Mouse (Mus musculus): Measurements from ENCODE around the gene Clic4.

Gene Clic4

DNA sequence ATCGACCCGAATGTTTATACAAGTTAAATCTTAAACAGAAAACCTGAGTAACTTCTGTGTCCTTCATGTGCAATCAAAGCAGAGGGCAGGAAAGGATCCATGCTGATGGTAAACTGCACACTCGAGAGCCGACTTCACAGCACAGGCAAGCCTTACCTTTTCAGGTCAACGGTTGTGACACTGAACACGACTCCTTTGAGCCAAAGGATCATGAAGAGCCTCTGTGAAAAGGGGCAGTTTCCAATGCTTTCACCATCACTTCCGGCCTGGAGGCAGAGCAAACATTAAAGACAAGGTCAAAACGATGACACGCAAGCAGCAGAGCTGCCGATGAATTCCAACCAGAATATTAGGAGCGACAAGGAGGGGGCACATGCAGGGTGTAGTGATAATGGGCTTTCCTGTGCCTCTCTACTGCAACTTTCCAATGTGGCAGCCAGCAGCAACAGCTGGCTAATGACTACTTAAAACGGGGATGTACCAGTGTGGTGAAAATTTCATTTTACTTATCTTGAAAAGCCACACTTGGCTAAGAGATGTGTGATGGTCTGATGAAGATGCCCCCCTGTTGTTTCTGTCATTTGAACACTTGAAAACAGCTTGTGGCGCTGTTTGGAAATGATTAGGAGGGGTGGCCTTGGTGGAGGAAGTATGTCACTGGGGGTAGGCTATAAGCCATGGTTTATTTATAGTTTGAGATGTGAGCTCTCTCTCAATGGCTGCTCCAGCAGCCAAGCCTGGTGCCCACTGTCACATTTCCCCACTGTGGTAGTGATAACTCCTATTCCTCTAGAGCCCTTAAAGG lies 33.7 kb downstream of the Clic4 start:
- ATAC-seq (ENCODE audit: insufficient number of reproducible peaks, low FRiP score, low TSS enrichment) = no peak

DNA sequence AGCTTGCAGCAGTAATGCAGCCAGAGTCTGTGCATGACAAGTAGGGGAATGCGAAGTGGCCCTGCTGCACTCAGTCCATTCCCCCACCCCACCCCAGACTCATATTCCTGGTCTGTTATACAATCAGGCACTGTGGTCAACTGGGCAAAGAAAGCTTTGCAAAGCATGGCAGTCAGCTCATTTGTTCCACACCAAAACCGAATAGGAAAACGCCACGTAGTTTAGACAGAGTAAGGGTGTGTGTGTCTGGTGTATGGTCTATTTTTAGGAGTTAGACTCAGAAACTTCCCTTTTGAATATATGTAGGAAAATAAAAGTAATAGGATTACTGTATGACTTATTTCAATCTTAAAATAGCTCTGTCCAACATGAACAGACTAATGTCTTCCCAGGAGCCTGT lies 36.0 kb downstream of the Clic4 start:
- ATAC-seq (ENCODE audit: insufficient number of reproducible peaks, low FRiP score, low TSS enrichment) = no peak

DNA sequence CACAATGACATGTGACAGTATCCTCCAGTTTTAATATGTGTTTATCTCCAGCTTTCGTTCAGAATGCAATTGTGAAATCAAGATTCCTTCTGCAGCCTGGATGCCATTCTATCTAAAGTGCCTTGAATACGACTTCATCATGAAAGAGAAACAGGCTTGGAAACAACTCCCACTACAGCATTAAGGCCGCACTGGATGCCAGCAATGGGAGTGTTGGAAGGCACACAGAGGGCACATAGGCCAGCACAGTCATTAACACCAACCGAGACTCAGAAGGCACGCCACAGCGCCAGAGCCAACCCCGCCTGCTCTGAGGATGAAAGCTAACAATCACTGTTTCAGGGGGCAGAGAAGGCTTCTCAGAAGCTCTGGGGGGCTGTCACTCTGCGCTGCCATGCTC lies 37.1 kb downstream of the Clic4 start:
- no peak for ATAC-seq (ENCODE audit: insufficient number of reproducible peaks, low FRiP score, low TSS enrichment)

DNA sequence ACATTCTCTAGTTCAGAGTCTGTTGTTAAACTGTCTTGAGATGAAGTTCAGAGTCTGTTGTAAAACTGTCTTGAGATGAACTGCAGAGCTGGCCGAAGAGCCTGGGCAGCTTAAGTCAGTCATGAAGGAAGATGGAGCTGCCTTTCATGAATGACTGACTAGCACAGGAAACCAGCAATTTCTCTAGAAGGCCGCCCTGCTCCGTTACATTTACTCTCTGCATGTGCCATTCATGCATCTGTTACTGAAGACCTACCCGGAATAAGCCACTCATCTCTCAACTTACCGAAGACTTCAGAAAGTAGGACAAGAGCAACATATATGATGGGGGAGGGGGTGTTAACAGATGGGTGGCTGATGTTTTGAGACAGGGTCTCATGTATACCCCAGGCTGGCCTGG lies 40.1 kb downstream of the Clic4 start:
- ATAC-seq (ENCODE audit: insufficient number of reproducible peaks, low FRiP score, low TSS enrichment) = no peak

DNA sequence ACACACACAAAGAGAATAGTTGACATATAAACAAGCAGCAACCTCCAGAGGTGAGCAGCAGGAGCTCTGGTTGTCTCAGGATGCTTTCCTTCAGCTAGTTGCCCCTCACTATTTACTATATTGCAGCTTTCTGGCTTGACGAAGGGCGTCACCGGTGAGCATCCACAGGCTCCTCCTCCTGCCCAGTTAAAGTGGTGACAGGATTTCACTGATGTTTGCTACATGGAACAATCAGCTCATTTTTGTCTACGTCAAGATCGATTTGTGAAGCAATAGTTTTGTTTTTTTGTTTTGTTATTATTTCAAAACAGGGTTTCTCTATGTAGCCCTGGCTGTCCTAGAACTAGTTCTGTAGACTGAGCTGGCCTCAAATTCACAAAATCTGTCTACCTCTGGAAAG lies 41.1 kb downstream of the Clic4 start:
- ATAC-seq (ENCODE audit: insufficient number of reproducible peaks, low FRiP score, low TSS enrichment) = no peak

DNA sequence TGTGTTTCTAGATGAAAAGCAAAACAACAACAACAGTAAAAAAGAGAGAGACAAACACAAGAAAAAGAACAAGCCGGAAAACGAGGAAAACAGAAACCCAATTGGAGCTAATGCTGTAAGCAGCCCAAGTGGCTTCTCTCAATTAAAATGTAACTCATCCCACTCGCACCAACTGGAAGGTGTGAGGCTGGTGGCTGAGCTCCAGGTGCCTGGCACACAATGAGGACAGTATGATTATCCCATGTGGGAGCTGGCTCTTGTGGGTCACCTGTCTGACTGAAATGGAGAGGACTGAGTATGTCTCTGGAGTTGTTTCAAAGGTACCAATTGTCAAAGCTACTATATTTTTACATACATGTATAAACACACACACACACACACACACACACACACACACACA lies 41.5 kb downstream of the Clic4 start:
- ATAC-seq (ENCODE audit: insufficient number of reproducible peaks, low FRiP score, low TSS enrichment) = no peak

DNA sequence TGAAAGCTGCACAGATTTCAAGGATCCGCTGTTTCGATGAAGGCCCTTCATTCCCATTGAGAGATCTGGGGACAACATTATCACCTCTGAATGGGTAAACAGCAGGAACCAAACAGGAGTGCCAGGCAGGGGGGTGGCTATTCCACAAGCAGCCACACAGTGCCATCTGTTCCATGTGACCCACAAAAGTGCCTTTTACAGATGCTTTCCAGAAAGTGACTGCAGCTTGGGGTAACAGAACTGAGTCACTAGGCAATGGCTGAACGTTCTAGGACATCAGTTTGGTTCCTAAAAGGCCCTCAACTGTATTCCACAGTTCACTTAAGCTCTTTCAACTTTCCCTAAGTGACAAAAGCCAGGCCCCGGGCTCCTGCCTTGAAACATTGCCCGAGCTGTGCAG lies 42.0 kb downstream of the Clic4 start:
- no peak for ATAC-seq (ENCODE audit: insufficient number of reproducible peaks, low FRiP score, low TSS enrichment)

DNA sequence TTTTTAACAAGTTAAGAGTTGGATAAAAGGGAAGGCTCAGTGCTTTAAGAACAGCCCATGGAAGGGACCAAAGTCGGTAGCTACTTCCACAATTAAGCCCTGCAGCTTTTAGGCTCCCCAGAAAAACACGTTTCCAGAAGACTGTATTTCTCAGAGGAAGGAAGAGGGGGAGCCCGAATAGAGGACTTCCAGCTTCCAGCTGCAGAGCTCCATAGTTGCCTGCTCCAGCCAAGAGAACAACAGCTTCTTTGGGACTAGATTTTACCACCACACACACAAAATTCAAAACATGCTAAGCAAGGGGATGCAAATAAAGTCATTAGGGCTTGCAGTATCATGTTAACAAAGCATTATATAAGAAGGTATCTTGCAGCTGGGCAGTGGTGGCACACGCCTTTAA lies 42.7 kb downstream of the Clic4 start:
- no peak for ATAC-seq (ENCODE audit: insufficient number of reproducible peaks, low FRiP score, low TSS enrichment)

DNA sequence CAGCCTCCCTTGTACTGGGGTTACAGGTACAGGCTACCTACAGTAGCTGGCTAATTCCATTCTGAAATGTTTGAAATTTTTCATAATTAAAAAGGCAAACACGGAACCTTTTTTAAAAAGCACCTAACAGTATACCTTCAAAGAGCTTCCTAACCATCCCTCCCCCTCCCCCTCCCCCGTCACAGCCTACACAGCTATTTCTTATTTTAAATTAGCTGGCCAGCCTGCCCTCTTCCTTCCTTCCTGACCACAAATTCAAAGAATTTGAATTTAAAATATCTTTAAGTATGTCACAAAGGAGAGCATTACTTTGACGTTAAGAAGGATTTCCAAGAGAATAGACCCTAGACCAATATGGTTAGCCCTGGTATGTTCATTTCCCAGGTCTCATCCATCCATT lies 44.5 kb downstream of the Clic4 start:
- ATAC-seq (ENCODE audit: insufficient number of reproducible peaks, low FRiP score, low TSS enrichment) = no peak

DNA sequence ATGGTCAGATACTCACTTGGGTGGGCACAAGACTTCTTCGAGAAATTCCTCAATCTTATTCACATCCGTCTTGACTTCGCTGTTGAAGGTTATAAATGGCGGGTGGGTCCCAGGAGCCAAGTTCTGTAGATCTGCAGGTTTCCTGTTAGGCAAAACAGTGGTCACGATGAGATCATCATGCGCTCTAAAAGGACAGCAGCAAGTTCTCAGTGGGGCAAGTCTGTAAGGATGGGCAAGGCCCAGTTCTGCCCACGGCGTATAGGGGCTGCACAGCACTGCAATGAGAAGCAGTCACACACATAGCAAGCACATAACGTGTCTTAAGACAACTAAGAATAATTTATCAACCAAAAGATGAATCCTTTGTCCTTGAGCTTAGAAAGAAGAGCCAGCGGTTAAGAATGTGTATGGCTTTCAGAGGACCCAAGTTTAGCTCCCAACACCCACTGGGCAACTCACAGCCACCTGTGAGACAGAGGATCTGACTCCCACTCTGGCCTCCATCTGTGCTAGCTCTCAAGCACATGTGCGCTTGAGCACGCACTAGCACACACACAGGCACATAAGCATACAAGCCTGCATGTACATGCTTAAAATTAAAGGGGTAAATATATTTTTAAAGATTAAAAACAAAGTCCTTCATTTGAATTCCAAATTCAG lies 46.5 kb downstream of the Clic4 start:
- no peak for ATAC-seq (ENCODE audit: insufficient number of reproducible peaks, low FRiP score, low TSS enrichment)

DNA sequence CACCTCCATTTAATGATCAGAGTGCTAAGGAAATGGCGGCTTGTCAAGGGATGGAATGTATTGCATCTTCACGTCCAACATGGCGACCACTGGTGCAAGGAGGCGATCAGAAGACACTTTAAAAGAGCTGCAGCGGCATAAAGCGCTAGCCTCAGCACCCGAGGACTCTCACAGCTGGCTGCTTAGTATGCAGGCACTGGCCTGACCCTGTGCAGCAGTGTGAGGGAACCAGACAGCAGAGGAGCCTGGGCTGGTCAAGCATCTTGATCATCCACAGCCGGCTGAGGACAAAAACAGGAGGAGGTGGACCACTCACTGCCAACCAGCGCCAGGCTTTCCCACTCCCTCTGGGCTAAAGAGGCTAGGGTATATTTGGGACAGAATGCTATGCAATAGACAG lies 48.8 kb downstream of the Clic4 start:
- ATAC-seq (ENCODE audit: insufficient number of reproducible peaks, low FRiP score, low TSS enrichment) = no peak

DNA sequence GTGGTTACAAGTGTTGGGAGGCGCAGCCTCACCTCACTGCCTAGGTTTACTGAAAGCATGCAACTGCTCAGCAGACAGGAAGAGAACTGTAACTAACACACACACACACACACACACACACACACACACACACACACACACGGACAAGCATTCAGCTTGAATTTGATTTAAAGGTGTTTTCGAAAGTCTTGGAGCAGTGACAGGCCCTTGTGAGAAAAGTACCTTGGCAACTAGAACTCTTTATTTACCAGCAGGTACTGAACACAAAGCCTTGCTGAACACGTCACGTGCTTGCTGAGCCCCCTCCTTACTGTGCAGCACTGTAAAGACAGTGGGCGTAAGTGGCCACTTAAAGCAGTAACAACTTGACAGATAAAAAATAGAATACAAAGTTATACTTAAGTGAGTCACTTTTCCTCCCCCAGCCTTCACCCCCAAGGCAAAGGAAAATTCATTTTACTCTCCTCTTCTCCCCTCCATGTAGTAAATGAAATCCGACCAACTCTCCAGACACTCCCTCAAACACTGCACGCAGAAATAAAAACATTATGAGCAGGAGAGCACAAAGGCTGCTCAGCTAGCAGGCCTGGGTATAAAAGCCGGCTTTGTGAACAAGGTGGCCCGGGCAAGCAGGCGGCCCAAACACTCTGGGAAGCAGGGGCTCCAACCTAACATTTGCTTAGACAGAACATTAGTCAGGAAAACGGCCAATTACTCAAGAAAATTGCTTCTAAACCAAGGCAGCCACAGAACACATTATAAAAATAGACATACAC lies 50.8 kb downstream of the Clic4 start:
- no peak for ATAC-seq (ENCODE audit: insufficient number of reproducible peaks, low FRiP score, low TSS enrichment)

DNA sequence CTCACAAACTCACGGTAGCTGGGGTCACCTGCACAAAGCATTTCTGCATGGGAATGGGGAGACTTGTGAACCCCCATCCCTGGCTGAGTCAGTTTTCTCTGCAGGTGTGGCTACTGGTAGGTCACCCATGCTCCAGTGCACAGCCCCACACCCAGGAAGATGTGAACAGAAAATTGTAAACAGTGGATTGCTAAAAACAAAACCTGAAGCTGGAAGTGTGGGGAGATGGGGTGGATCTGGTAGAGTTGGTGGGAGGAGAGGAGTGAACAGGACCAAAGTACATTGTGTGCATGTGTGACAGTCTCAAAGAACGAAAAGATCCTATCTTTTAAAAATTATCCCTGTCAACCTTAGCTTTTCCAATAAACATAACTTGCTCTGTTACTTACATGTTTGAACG lies 52.0 kb downstream of the Clic4 start:
- no peak for ATAC-seq (ENCODE audit: insufficient number of reproducible peaks, low FRiP score, low TSS enrichment)

DNA sequence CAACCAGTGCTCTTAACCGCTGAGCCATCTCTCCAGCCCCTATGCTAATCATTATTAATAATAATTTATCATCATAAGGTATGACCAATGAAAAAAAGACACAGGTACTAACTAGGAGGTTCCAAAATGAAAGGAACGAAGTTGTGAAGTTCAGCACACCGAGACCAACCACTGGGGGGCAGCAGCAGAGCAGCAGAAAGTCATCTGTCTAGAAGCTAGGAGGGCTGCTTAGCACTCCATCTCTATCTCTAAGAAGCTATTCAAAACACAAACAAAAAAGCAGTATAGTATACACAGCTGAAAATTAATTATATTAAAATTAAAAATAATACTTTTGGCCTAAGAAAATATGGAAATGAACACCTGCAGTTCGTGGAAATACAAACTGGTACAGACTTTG lies 53.0 kb downstream of the Clic4 start:
- ATAC-seq (ENCODE audit: insufficient number of reproducible peaks, low FRiP score, low TSS enrichment) = no peak

DNA sequence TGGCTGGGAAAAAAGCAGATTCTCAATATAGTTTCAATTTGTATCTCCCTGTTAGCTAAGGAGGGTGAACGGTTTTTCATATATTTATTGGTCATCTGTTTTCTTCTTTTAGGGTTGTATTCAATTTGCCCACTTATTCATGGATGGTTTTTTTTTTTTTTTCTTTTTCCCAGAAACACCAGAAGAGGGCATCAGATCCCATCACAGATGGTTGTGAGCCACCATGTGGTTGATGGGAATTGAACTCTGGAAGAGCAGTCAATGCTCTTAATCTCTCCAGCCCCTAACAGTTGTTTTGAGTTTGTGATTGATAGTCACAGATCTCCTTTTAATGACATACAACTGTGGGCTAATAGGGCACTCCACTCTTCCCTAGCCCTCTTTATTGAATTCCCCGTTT lies 62.8 kb downstream of the Clic4 start:
- no peak for ATAC-seq (ENCODE audit: insufficient number of reproducible peaks, low FRiP score, low TSS enrichment)

DNA sequence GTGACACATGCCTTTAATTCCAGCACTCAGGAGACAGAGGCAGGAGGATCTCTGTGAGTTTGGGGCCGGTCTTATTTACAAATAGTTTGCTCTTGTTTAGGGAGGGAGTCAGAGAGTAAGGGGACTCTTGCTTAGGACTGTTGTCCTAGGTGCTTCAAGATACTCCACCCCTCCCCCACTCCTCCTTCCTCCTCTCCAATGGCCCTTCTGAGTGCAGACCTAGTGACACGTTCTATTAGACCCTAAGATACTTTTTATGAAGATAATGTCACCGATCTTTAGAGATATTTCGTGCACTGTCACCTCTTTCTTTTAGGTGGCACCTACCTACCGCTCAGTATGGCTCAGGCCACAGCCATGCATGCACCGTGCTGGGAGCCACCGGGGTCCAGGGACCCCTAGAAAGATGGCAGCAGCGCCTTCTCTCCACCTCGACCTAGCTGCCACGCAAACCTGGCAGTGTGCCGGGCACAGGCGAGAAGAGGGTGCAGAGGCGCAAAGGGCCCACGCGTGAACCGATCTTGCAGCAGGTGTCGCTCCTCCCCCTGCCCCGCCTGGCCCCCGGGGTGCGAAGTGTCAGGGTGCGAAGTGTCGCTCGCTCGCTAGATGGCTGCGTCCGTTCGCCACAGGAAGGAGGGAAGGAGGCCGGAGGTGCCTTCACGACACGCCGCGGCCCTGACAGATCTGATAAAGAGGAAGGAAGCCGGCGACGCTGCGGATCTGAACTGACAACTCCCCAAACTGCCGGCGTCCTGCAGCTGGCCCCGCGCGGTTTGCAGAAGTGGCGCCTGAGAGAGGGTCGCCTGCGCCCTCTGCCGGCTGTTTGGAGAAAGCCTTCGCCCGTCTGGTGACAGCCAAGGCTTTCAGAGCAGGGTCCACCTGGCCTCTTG lies 66.7 kb downstream of the Clic4 start:
- ATAC-seq (ENCODE audit: insufficient number of reproducible peaks, low FRiP score, low TSS enrichment) = no peak; the same call in 1 of the 2 replicates

DNA sequence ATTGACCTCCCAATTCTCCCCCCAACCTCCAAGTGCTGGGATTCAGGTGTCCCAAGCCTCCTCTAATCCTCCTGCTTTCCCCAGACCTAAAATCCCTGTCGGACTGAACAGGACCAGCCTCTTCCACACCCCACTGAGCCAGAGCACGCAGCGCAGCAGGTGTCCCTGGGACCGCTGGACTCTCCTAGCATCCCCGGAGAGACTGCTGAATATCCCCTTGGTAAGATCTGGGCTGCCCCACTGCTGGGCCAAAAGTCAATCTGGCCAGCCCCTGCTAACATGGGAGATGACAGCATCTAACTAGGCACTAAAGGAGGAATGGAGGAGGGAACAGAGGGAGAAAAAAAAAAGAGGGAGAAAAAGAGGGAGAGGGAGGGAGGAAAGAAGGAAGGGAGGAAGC lies 67.4 kb downstream of the Clic4 start:
- no peak for ATAC-seq (ENCODE audit: insufficient number of reproducible peaks, low FRiP score, low TSS enrichment)

DNA sequence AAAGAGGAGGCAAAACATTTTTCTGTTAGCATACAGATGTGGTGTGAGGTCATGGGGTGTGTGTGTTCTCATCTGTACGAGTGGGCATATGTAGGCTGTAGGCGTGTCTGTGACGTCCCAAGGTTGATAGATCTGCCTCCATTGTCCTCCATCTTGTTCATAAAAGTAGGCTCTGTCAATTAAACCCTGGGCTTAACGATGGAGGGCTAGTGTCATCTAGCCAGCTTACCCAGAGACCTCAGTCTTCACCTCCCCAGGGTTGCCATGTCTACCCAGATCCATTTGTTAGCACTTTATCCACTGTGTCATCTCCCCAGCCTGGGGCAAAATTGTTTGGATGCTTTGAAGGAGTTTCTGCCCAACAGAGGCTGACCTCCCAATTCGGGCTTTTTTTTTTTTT lies 67.9 kb downstream of the Clic4 start:
- no peak for ATAC-seq (ENCODE audit: insufficient number of reproducible peaks, low FRiP score, low TSS enrichment)

DNA sequence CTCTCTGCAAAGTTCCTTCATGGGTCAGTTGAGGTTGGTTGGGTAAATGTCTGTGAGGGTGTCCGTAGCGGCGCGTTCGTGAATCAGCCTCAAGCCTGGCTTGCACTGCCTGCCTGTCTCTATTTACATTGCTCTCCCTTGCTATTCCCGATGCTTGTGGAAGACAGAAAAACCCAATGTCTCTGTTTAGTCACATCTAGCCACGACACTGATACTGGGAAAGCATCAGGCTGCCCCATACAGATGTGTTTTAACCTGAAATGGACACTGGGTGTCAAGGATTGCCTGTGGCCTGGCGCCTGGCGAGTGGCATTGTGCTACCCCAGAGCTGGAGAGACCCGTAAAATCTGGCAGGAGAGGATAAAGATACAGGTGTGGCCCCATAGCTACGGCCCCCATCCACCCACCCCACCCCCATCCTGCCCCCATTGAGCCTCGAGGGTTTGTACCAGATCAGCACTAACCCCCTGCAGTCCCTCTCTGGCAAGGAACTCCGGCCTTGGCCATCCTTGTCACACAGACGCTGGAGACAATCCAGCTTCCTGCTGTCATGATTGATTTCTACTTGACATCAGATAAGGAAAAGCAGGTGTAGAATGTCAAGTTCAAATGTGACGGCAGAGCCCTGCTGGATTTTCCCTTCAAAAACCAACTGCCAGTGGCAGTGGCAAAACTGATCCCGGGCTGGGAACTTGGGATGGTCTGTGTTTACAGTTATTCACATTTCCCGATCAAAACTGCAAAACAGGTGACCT lies 68.6 kb downstream of the Clic4 start:
- no peak for ATAC-seq (ENCODE audit: insufficient number of reproducible peaks, low FRiP score, low TSS enrichment)

DNA sequence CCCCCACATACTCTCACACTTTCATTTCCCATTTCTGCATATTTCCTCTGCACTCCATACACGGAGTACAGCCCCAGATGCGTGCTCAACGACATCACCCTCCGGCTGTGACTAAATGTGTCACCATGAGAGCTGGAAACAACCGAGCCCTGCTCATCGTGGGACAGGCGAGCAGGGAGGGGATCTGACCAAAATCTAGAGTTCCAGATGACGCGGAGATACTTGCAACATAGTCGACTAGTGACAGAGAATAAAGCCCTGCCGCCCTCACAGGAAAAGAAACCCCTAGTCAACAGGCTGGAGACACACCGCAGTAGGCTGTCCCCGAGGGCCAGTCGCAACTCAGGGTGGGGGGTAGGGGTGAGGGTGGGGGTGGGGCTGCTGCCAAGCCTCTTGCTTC lies 69.3 kb downstream of the Clic4 start:
- no peak for ATAC-seq (ENCODE audit: insufficient number of reproducible peaks, low FRiP score, low TSS enrichment)

All from cerebellum, adult (tissue).